Mouse (Mus musculus) natural killer cell, adult 2 months (primary cell): ENCODE data around the gene Scg5.

ENCODE experiments used
- DNase-seq, 2 experiments: peaks; one replicate each; pipeline ENCODE4 v3.0.0; 2022; ENCODE audit warnings: low spot score in 2 of 2

Scg5 gene

DNA sequence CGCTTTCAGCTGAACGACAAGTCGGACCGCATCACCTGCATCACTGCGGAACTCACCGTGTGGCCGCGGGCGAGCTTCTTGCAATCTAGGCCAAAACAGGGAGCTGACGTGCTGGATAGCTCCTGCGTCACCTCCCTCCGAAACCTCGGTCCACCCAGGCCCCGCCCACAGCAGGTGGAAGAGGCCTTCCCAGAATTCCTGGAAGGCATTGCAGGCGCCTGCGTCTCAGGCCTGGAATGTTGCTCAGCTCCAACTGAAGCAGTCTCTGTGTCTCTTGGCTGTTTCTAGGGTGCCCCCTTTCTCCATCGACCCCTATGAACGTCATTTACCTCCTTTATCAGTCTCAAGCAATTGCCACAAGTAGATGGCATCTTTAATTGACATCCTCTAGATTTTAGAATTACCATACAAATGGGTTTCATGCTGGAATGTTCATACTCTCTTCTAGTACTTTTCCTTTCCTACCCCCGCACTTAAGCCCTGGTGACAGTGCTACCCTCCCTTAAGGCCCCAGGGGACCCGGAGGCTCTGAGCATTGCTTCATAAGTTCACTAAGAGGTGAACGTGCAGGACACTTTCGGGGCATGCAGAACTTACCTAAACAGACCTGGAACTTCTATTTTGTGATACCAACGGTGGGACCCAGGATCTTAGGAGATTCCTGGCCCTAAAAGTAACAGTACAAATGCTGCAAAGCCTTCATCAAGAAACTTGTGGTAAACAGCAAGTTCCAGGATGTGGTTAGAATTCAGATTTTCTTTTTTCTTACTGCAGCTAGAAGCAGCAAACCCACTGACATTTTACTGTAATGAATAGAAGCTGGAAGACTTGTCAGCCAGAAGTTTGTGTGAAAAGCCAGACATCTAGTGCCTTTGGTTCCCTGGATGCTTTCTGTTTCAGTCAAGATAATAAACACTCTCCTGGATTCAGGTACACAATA lies at the start of gene Scg5:
TSS of gene Scg5 (minus strand) at position 179 of the 940 bp plus-strand sequence.
- no peak for DNase-seq

DNA sequence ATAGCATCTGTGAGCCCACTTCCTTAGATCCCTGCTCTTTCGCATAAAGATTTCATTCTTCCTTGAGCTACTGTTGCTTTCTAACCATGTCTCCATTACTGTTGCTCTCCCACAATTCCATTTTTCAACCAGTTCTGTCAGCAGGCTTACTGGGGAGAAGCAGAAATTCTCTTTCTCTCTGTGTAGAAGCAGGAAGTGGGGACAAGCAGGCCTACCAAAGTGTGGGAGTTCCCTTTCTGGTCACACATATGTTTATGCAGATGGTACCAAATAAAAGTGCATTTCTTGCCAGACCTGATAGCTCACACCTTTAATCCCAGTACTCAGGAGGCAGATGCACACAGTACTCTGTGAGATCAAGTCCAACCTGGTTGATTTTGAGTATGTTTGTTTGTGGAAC lies 41.2 kb upstream of the Scg5 start:
- no peak for DNase-seq

- DNase-seq: no peak
Observed at GRCm38 (mm10) chr2:113868404-113868803, 39.5 kb upstream of the Scg5 start.

- DNase-seq: no peak
Observed at GRCm38 (mm10) chr2:113866155-113866554, 37.2 kb upstream of the Scg5 start.

GRCm38 (mm10) chr2:113849141-113849540 lies 20.2 kb upstream of the Scg5 start:
- no peak for DNase-seq

DNA sequence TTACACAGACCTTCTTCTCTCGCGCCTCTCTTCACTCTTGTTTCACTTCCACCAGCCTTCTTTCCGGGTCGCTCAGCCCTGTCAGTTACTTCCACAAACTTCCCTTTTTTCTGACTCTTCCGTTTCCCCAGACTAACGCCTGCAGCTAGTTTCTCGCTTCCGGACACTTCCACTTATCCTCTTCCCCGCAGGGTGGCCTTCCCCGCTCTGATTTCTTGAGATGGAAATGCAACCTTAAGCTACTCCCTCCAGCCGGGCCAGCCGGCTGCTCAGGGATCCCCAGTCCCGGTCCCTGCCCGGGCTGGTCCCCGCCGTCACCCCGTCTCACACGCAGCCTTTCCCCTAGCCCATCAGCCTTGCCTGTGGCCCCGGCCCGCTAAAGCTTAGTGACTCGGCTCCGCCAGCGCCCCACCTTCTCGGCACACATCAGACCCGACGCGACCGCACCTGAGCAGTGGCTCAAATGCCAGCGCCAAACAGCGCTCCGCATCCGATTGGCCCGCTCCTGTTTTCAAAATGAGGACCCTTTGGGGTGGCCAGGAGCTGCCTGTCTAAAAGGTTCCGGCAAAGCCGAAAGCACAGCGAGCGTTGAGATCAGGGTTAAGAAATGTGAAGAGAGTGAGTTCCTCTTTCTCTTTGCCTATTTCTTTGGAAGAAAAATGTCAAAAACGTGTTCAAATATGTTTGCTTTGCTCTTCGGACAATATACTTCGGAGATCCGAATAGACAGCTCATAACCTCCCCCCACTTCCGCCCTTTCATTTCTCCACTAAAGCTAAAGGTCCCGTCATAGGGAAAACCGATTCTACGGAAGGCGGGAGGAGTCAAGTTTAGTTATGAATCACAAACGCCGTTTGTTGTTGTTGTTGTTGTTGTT lies 19.6 kb upstream of the Scg5 start, which contains the start of gene Arhgap11a:
TSS of gene Arhgap11a (minus strand) at position 417 of the 877 bp plus-strand sequence.
- peak; percentile 91 to 92 for DNase-seq

GRCm38 (mm10) chr2:113847678-113848244 lies 18.8 kb upstream of the Scg5 start:
- no peak for DNase-seq

DNA sequence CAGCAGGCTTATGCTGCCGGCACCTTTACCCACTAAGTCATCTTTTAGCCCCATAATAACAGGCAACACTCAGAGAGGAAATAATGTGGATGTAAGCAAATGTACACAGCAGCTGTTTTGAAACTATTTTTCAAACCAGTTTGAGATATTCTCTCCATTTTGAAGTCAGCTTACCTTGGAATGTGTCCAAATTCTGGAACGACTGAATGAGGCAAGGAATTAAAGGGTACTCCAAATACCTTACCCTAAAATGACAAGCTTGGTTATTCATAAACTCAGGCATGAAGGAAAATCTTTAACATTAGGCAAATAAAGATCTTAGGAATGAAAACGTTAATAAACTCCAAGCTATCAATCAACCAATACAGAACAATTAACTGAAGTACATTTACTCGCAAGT lies 16.2 kb upstream of the Scg5 start:
- no peak for DNase-seq

DNA sequence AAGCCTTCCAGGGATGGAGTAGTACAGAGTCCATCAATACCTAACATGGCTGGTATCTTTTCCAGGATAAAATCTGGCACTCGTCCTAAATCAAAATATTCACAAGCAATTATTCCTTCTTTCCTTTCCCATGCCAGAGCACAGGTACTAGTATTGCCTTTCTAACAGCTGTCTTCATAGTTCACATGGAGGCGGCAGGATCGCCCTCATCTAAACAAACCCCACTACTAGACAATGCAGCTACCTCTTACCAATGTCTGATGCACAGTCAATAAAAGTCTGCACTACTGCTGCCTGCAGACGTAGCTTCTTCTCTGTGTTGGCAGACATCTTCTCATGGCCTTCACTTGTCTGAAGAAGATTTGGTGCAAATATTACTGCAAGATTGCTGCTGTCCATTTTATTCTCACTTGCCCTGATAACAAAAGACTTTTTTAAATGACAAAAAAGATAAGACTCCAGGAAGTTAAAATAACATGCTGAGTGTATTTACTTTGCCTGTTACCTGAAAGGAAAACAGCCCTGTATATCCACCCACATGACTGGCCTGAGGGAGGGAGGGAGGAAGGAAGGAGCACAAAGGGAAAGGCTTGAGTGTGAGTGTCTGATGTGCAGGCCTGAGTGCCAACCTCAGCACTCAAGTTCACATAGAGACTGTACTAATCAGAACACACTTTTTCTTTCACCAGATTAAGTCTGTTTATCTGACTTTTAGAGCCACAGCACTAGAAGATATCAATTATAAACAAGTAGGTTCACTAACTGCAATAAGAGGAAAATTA lies 12.9 kb upstream of the Scg5 start:
- DNase-seq: no peak

- DNase-seq: no peak
Observed at GRCm38 (mm10) chr2:113839488-113839887, 10.6 kb upstream of the Scg5 start.

- no peak for DNase-seq
Observed at GRCm38 (mm10) chr2:113835219-113835618, 6.3 kb upstream of the Scg5 start.

GRCm38 (mm10) chr2:113828086-113828942 lies 607 bp downstream of the Scg5 start:
- no peak for DNase-seq

- DNase-seq: peak in 1 of 2 experiments; percentile 21
Observed at GRCm38 (mm10) chr2:113823909-113824308, 5.0 kb downstream of the Scg5 start.

DNA sequence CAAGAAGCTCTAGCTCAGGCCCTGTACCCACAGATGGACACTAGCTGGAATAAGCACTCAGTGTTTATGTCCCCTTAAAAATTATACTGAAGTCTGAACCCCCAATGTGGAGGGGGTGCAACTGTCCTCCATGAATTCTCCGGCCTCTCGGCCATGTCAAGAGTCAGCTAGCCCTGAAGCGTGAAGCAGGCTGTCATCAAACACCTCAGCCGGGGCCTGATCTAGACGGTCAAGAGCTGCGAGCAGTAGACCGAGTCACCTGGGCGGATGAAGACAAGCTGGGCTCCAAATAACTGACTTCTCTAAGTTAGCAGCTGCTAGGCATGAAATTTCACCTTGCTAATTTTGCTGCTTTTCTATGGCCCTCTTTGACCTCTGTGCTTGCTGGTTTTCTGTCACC lies 6.6 kb downstream of the Scg5 start:
- DNase-seq: no peak

- DNase-seq: no peak
Observed at GRCm38 (mm10) chr2:113821176-113821734, 7.7 kb downstream of the Scg5 start.

GRCm38 (mm10) chr2:113820117-113820516 lies 8.8 kb downstream of the Scg5 start:
- no peak for DNase-seq

GRCm38 (mm10) chr2:113817681-113818606 lies 11.0 kb downstream of the Scg5 start:
- DNase-seq: no peak

DNA sequence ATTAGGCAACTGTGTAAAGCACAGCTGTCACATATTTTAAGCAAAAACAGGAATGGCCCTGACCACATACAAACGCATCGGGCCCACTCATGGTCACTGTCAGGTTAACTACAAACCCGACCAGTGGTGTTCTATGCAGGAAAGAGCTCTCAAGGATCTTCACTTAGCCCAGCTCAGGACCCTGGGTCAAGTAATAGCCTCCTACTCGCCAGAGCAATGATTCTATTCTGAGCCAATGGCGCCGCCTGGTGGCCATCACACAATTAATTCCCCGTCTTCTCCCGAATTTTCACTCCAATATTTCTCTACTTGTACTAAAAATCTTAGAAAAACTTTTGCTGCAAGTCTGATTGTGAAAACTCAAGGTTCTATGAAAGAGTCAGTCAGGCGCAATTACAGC lies 21.3 kb downstream of the Scg5 start:
- no peak for DNase-seq
